In genomic region chr6:29901450-29901849, GRCm38 (mm10) we compare ENCODE assay signal across 28 mouse cellular contexts. TPM values are rescaled to one million over a fixed set of nuclear protein-coding genes. Genes with fewer than 3 reads are reported as not detected.
"Had no signal": no experiment of that assay in that cellular context is flagged by ENCODE, and none has a peak within 500 bp of the region (broad histone marks: within the 10 kb centered on the region; RNA-seq: fewer than 3 reads in every experiment).

No protein-coding gene starts in this region.

- DNase-seq: cerebellum, adult 9-10 months; cerebellum, adult 9-11 months; cerebellum, postnatal 10 days; cerebellum, postnatal 14 days; cerebellum, postnatal 25 days; cerebellum, postnatal 36 days; embryo, embryonic 11 days; forebrain, postnatal 0 days; gastrocnemius, adult 2 months; gastrocnemius, postnatal 10 days; gastrocnemius, postnatal 14 days; gastrocnemius, postnatal 25 days; gastrocnemius, postnatal 36 days; heart, adult 11 months; heart, adult 18-20 months; heart, adult 2 months had no signal

- H3K4me2 ChIP-seq: embryonic facial prominence, embryonic 12.5 days; embryonic facial prominence, embryonic 13.5 days; embryonic facial prominence, embryonic 15.5 days; forebrain, embryonic 12.5 days; forebrain, embryonic 13.5 days; forebrain, embryonic 15.5 days had no signal

- H3K27me3 ChIP-seq: embryonic facial prominence, embryonic 12.5 days; embryonic facial prominence, embryonic 13.5 days; embryonic facial prominence, embryonic 15.5 days; forebrain, embryonic 12.5 days; forebrain, embryonic 13.5 days; forebrain, embryonic 15.5 days had no signal

- H3K4me3 ChIP-seq: embryonic facial prominence, embryonic 10.5 days; embryonic facial prominence, embryonic 12.5 days; embryonic facial prominence, embryonic 13.5 days; embryonic facial prominence, embryonic 15.5 days; erythroblast, embryonic 14.5 days; forebrain, embryonic 10.5 days; forebrain, embryonic 12.5 days; forebrain, embryonic 13.5 days; forebrain, embryonic 15.5 days; gastrocnemius, adult 2 months; heart, adult 2 months had no signal

- H3K9me3 ChIP-seq: embryonic facial prominence, embryonic 10.5 days; embryonic facial prominence, embryonic 12.5 days; embryonic facial prominence, embryonic 13.5 days; embryonic facial prominence, embryonic 15.5 days; forebrain, embryonic 10.5 days; forebrain, embryonic 12.5 days; forebrain, embryonic 13.5 days; forebrain, embryonic 15.5 days had no signal

- H3K4me1 ChIP-seq: embryonic facial prominence, embryonic 10.5 days; embryonic facial prominence, embryonic 12.5 days; embryonic facial prominence, embryonic 13.5 days; embryonic facial prominence, embryonic 15.5 days; forebrain, embryonic 10.5 days; forebrain, embryonic 12.5 days; forebrain, embryonic 13.5 days; forebrain, embryonic 15.5 days had no signal

- H3K27ac ChIP-seq: embryonic facial prominence, embryonic 10.5 days; embryonic facial prominence, embryonic 12.5 days; embryonic facial prominence, embryonic 13.5 days; embryonic facial prominence, embryonic 15.5 days; forebrain, embryonic 10.5 days; forebrain, embryonic 12.5 days; forebrain, embryonic 13.5 days; forebrain, embryonic 15.5 days; gastrocnemius, adult 2 months; heart, adult 2 months had no signal

- H3K9ac ChIP-seq: embryonic facial prominence, embryonic 12.5 days; embryonic facial prominence, embryonic 13.5 days; embryonic facial prominence, embryonic 15.5 days; forebrain, embryonic 12.5 days; forebrain, embryonic 13.5 days; forebrain, embryonic 15.5 days; forebrain, postnatal 0 days had no signal

- ATAC-seq: forebrain, embryonic 13.5 days; forebrain, embryonic 14.5 days; forebrain, embryonic 15.5 days; forebrain, embryonic 16.5 days; forebrain, postnatal 0 days had no signal

RNA-seq across cellular contexts. Expression of gene Strip2, which starts 15.4 kb away (rescaled TPM):
- total RNA-seq: granulocyte monocyte progenitor cell, adult 5-6 weeks had no signal
